Mouse (Mus musculus) small intestine, adult 2 months (tissue): Measurements from ENCODE around the gene Ddx23.

Experiments
- CTCF ChIP-seq: fragments of 200-500 bp; IDR thresholded peaks from 2 replicates; pipeline ENCODE4 v1.5.1; 2012; ENCODE audit warnings: low read depth, mild to moderate bottlenecking, control low read depth, inconsistent platforms, low read length, moderate library complexity, mixed read lengths; ENCODE audit not compliant: insufficient replicate concordance, insufficient read length; ENCODE audit errors: extremely low read depth
- POLR2A ChIP-seq: fragments of 200-500 bp; IDR thresholded peaks from 2 replicates; pipeline ENCODE4 v1.6.1; 2012; ENCODE audit warnings: low read depth, mild to moderate bottlenecking, control low read depth, inconsistent platforms, low read length, moderate library complexity

- TF ChIP-seq POLR2A = no peak
- no peak for TF ChIP-seq CTCF
Measured at GRCm38 (mm10) chr15:98676471-98676870, 13.8 kb upstream of the Ddx23 start.
